Comparison of ENCODE assay signal across 20 mouse cellular contexts in the genomic region with DNA sequence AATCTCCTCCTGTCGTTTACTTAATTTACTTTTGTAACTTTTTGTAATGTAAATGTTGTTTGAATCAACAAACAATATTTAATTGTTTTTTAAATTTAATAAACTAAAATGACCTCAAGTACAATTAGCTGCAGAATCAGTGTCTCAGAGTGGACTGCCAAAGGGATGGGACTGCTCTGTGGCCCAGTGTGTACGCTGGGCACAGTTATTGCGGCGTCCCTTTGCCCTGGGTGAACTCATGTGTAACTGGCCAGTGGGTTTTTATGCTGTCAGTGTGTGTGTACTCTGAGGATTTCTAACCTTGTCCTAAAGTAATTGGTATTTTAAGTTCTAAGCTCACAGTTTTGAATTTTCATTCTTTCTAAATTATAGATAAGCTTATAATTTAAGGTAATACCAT.
"Had no signal": no experiment of that assay in that cellular context is flagged by ENCODE, and none has a peak within 500 bp of the region (broad histone marks: within the 10 kb centered on the region; RNA-seq: fewer than 3 reads in every experiment).

No protein-coding gene starts in this region.

- H3K9ac ChIP-seq: forebrain, postnatal 0 days; heart, embryonic 12.5 days; hindbrain, embryonic 13.5 days; hindbrain, embryonic 15.5 days; kidney, embryonic 15.5 days; limb, embryonic 12.5 days; liver, embryonic 14.5 days had no signal

- H3K27ac ChIP-seq: heart, embryonic 10.5 days; hindbrain, embryonic 13.5 days; hindbrain, embryonic 15.5 days; hindbrain, postnatal 0 days; kidney, embryonic 15.5 days; left cerebral cortex, adult 2 months; limb, embryonic 10.5 days; limb, embryonic 12.5 days; liver, embryonic 14.5 days had no signal

- H3K4me1 ChIP-seq: heart, embryonic 10.5 days; heart, embryonic 12.5 days; hindbrain, embryonic 15.5 days; kidney, embryonic 15.5 days; limb, embryonic 10.5 days; limb, embryonic 12.5 days had no signal

- ATAC-seq: forebrain, postnatal 0 days; hindbrain, postnatal 0 days; intestine, embryonic 16.5 days had no signal

- DNase-seq: forebrain, postnatal 0 days; gastrocnemius, postnatal 14 days; gastrocnemius, postnatal 36 days; heart, adult 18-20 months; heart, postnatal 10 days; heart, postnatal 36 days; kidney, adult 18-20 months; kidney, adult 9 months; kidney, postnatal 10 days had no signal

- H3K9me3 ChIP-seq: heart, embryonic 10.5 days; heart, embryonic 12.5 days; hindbrain, embryonic 13.5 days; hindbrain, embryonic 15.5 days; kidney, embryonic 15.5 days; limb, embryonic 10.5 days; limb, embryonic 12.5 days had no signal

- H3K4me2 ChIP-seq: heart, embryonic 12.5 days; hindbrain, embryonic 13.5 days; hindbrain, embryonic 15.5 days; kidney, embryonic 15.5 days; limb, embryonic 12.5 days had no signal

- H3K4me3 ChIP-seq: heart, embryonic 10.5 days; heart, embryonic 12.5 days; hindbrain, embryonic 13.5 days; hindbrain, embryonic 15.5 days; kidney, embryonic 15.5 days; left cerebral cortex, adult 2 months; limb, embryonic 10.5 days; limb, embryonic 12.5 days had no signal

- H3K27me3 ChIP-seq: heart, embryonic 12.5 days; hindbrain, embryonic 13.5 days; hindbrain, embryonic 15.5 days; kidney, embryonic 15.5 days; limb, embryonic 12.5 days had no signal
